Mouse (Mus musculus) G1E (cell line): ENCODE results near the gene Fhl3.
A peak's percentile ranks its signal among the peaks of the same experiment; 100 is the strongest.

ENCODE experiments used
- CTCF ChIP-seq: IDR thresholded peaks from 2 replicates; pipeline ENCODE4 v1.5.1; 2012; ENCODE audit warnings: low read depth, low read length, inconsistent platforms, mixed read lengths
- GATA1 ChIP-seq: IDR thresholded peaks from 2 replicates; pipeline ENCODE4 v1.6.1; 2012; ENCODE audit warnings: borderline replicate concordance, low read length, inconsistent platforms, mixed read lengths
- POLR2AphosphoS5 ChIP-seq: IDR thresholded peaks from 2 replicates; pipeline ENCODE4 v1.6.1; 2012; ENCODE audit warnings: low read depth, low read length, inconsistent platforms; ENCODE audit not compliant: insufficient replicate concordance
- TAL1 ChIP-seq: conservative IDR thresholded peaks from 2 replicates; pipeline ENCODE4 v1.6.1; 2012; ENCODE audit warnings: low read depth, low read length, inconsistent platforms, mixed read lengths

DNA sequence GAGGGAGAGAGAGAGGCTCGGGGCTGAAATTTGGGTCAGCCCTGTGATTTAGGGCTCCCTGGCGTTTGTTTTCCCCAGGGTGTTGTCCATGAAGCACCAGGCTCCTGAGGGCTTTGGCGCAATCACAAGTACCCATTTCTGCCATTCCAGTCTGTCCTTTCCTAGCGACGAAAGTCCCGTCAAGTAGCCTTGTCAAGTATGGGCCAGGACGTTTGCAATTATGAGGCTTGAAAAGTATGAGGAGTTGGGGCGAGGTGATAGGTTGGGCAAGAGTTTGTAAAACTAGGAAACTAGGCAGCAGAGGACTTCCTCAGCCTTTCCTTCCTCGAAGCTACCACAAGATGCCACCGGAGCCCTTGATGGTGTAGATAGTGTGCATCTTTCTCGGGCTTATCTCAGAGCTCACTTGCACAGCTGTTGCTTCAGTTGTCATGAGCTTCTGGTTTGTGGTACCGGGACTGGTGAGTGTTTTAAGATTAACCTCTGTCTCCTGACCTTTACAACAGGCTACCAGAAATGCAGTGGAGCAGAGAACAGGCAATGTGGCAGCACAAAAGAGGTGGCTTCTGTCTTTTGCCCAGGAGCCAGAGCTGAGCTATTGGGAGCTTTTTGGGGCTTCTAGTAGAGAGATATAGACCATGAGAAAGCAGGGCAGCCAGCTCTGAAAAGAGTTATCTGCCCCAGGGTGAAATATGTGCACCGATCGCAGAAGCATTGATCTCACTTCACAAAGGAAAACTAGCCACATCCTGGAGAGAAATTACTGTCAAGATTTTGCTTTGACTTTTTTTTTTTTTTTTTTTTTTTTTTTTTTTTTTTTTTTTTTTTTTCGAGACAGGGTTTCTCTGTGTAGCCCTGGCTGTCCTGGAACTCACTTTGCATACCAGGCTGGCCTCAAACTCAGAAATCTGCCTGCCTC is 52.0 kb downstream of the Fhl3 start:
- TF ChIP-seq CTCF (no peak), TAL1 (peak; percentile 96), GATA1 (no peak), POLR2AphosphoS5 (no peak)
